Mouse (Mus musculus) cerebellum, adult 11-12 months (tissue): Measurements from ENCODE around the gene Adssl1.

Source experiments
- DNase-seq: peaks from one replicate; pipeline ENCODE4 v3.0.0; 2022

The Adssl1 gene

DNA sequence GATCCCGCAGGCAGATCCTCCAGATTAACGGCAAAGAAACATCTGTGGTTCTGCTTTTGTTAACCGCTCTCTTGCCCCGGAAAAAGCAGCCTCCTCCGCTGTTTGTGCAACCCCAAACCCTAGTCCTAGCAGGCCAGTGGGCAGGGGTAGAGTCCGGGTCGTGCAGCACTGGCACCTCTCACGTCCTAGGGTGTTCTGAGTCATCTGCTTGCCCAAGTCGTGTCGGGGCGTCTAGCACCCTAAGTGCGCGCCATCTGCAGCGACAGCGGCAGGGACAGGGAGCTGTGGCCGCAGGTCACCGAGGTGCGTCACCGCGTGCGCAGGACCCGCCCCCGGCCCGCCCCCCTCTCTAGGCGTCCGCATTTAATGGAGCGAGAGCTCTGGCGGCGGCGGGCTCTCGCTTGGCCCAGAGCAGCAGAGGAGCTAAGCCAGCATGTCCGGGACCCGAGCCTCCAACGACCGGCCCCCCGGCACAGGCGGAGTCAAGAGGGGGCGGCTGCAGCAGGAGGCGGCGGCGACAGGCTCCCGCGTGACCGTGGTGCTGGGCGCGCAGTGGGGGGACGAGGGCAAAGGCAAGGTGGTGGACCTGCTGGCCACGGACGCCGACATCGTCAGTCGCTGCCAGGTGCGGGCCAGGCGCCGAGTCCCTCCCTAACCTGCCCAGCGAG, at the start of gene Adssl1:
Gene Adssl1, plus strand, starts transcription at position 360 of the 668 bp plus-strand sequence.
- DNase-seq = peak; percentile 56

GRCm38 (mm10) chr12:112570160-112570559, 49.7 kb upstream of the Adssl1 start:
- DNase-seq = no peak

GRCm38 (mm10) chr12:112571064-112571463, 48.8 kb upstream of the Adssl1 start:
- DNase-seq = no peak

GRCm38 (mm10) chr12:112575274-112575986, 44.4 kb upstream of the Adssl1 start:
- no peak for DNase-seq

GRCm38 (mm10) chr12:112576341-112576740, 43.5 kb upstream of the Adssl1 start:
- no peak for DNase-seq

DNA sequence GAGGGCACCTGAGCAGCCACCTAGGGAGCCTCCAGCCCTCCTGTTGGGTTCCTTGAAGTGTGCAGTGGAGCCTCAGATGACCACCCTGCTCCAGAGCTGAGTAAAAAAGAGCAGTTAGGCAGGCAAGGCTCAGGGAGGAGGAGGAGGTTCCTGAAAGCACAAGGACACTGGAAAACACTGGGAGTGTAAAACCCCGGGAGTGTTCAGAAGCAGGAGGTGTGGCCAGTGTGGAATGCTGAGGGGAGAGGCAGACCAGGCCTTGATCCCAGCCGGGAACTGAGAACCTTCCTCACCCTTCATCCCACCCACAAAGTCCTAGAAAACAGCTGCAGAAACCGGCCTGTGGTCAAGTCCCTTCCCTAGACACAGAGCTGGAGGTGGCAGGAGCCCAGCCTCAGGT, 43.1 kb upstream of the Adssl1 start:
- DNase-seq = no peak

DNA sequence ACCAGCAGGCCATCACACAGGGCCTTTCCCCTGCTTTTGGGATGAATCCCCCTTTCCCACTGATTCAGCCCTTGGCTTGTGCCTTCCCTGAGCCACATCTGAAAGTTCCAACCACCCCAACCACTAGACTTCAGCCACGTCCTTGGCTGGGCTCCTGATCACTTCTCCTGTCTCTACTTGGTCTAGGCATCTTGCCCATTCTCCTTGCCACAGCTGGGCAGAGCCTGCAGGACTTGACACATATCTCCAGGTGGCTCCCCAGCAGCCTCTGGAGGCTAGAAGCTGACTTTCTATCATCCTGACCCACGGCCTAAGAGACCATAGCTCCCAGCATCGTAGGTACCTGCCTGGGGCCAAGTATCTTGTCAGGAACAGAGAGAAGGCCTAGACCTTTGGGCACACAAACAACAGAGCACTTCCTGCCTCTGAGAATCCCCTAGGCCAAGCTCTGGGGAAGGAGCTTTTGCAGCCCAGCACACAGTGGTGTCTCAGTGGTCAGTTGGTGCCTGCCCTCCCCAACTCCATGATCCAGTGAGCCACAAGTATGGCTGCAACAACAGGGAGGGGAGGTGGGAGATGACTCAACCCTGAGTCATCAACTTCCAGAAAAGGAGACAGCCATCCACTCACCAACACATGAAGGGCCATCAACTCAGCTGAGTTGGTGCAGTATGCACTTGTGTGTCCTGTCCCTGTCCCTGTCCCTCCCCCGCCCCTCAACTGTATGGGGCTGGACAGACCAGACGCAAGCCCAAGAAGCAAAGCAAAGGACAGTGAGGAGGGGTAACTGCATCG, 41.4 kb upstream of the Adssl1 start:
- no peak for DNase-seq

DNA sequence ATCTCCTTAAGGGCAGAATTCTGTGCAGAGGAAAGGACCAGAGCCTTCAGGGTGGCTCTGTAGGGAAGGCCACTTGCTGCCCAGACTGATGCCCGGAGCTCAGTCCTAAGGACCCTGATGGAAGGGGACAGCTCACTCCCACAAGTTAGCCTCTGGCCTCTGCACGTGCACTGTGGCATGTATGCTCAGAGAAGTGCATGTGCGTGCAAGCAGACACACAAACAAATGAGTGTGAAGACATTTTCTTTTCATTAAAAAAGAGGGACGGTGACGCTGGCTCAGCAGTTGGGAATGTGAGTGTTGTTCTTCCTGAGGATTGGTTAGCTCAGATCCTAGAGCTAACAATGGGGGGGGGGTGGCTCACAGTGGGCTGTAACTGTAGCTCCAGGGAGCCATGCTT, 40.4 kb upstream of the Adssl1 start:
- no peak for DNase-seq

GRCm38 (mm10) chr12:112579926-112580325, 39.9 kb upstream of the Adssl1 start:
- no peak for DNase-seq

DNA sequence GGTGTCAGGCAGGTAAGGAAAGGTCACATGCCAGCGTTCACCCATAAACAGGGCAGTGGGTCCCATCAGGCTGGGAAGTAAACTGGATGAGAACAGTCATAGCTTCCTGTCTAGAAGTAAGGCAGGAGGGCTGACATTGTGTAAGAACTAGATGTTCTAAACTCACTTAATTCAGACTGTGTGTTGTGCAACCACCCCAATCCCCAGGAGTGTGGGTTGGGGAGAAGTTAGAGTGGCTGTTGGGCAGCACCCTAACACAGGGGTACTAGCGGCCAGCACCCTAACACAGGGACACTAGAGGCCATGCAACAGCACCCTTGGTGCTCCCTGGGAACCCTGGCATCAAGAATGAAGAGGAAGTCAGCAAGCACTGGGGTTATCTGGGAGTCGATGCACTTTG, 38.7 kb upstream of the Adssl1 start:
- no peak for DNase-seq

- no peak for DNase-seq
These were observed 34.9 kb upstream of the Adssl1 start for GRCm38 (mm10) chr12:112584954-112585353.

DNA sequence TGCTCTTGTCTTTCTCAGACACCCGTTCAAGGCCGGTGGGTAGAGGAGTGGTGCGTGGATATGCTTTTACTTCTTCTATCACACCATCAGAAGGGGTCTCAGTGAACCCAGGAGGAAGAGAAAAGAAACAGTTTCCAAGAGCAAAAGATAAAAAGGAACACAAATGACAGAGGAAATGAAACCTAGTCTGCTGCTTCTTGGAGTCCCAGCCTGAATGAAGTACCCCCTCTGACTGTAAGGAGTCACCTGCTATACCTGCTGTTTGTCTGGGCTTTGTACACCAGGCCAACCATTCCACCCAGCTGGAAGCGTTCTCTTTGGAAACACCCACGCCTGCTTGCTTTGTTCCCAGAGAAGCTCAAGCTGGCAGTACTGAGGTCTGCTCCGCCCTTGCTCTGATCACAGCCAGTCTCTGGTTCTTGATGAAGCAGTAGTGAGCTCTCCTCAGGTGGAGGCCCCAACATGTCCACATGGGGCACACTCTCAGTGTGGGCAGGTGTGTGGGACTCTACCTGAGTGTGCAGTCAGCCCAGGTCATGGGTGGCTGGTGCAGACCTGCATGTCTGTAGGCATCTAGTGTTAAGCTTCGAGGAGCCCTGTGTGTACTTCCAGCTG, 33.8 kb upstream of the Adssl1 start:
- DNase-seq = no peak

GRCm38 (mm10) chr12:112587125-112588124, 32.4 kb upstream of the Adssl1 start:
- peak; percentile 64 for DNase-seq

- peak; percentile 64 for DNase-seq
These were observed 31.2 kb upstream of the Adssl1 start, which contains the start of gene Inf2 for GRCm38 (mm10) chr12:112588426-112589256. Gene Inf2, plus strand, starts transcription at chr12:112588784.

DNA sequence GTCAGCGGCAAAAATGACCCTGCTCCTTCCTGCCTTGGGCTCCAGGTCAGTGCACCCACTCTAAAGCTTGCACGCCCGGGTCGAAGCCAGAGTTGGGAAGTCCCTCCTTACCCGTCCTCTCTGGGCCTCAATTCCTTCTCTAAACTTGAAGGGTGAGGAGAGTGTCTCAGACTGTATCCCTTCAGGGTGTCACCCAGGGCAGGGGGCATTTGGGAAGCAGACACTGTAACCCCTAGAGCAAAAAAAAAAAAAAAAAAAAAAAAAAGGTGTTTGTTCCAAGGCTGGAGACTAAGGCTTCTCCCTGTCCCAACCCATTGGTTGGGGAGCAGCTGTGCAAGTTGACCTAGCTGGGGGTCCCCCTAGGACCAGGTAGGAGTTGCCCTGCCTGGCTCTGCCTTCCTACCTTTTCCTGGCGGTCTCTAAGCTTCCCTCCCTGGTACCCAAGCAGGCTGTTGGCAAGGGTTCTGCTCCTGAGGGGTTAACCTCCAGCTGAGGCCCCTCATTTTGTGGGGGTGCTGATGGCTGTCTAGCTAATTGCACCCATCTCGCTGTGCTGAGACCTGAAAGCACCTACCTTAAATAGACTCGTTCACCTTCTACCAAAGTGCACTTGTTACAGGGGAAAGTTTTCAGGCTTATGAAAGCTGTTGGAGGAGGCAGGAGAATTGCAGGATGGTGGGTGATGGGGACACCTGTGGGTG, 30.2 kb upstream of the Adssl1 start:
- peak; percentile 49 for DNase-seq

- peak; percentile 96 for DNase-seq
These were observed 29.1 kb upstream of the Adssl1 start for GRCm38 (mm10) chr12:112590566-112591239.

DNA sequence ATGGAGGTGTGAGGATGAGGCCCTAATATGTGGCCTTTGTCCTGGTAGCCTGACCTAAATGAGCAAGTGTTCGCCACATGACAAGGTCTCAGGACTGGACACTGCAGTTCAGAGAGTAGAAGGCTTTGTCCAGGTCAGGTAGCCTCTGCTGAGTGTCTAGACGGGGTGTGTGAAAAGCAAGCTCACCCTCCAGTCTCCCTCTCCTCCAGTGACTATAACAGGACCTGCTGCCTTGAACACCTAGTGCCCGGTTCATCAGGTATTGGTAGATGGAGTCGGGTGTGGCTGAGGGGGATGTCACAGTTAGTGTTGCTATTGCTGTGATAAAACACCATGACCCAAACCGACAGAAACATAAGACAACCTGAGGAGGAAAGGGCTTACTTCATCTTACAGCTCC, 28.6 kb upstream of the Adssl1 start:
- DNase-seq = no peak

- DNase-seq = peak; percentile 23
These were observed 28.1 kb upstream of the Adssl1 start for GRCm38 (mm10) chr12:112591730-112592129.

DNA sequence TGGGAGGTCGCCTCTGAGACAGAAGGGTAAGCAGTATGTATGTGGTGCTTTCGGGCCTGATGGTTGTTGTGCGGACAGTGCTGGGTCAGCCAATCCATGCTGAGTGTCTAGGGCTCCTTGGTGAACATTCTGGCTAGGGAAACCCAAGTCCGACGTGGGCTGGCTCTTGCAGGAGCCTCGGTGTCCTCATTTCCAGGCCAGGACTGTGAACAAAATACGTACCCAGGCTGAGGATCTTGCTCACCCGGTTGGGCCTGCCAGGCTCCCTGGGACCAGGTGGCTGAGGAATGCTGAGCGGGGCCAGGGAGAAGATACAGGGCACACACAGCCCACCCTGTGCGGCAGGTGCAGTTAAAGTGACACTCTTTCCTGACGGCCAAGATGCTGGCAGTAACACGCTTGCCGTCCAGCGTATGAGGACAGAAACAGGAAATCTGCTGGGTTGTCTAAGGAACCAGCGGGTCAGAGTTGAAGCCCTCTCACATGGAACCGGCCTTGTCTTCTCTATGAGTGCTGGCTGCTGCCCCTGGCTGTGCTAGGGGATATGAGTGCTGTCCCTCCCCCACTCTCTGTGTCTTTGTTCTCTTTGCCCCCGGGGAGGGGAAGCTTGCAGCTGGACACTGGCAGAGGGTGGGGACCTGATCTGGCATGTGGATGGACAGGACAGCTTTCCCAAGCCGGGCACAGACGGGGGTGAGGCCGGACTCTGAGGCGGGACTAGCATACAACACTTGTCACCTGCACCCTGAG, 26.7 kb upstream of the Adssl1 start:
- DNase-seq = peak; percentile 43
